Mouse (Mus musculus) ES-Bruce4 (cell line): ENCODE measurements around the gene Islr. TPM values are rescaled to one million over a fixed set of nuclear protein-coding genes. Genes with fewer than 3 reads are reported as not detected.

ENCODE experiments used
- H3K27ac ChIP-seq: 2 replicates; pipeline ENCODE4 v1.5.1; 2012; ENCODE audit warnings: low read length, inconsistent platforms; ENCODE audit not compliant: insufficient read depth
- H3K27me3 ChIP-seq: 2 replicates; pipeline ENCODE4 v1.6.1; 2012; ENCODE audit warnings: mild to moderate bottlenecking, low read length, inconsistent platforms; ENCODE audit not compliant: control insufficient read depth, poor library complexity, insufficient read depth, severe bottlenecking
- H3K36me3 ChIP-seq: 2 replicates; pipeline ENCODE4 v1.6.1; 2012; ENCODE audit warnings: inconsistent platforms, mild to moderate bottlenecking, low read length, moderate library complexity; ENCODE audit not compliant: control insufficient read depth, poor library complexity, insufficient read depth, severe bottlenecking
- H3K4me1 ChIP-seq: one replicate; pipeline ENCODE4 v1.8.1; 2011; ENCODE audit warnings: low read length; ENCODE audit not compliant: control insufficient read depth, insufficient read depth
- H3K4me3 ChIP-seq: 2 replicates; pipeline ENCODE4 v1.5.1; 2011; ENCODE audit warnings: low read depth, mild to moderate bottlenecking, low read length
- H3K9ac ChIP-seq: 2 replicates; pipeline ENCODE4 v1.6.1; 2012; ENCODE audit warnings: low read depth, mild to moderate bottlenecking, inconsistent platforms; ENCODE audit not compliant: poor library complexity, severe bottlenecking
- H3K9me3 ChIP-seq: replicated peaks from 2 replicates; pipeline ENCODE4 v1.6.1; 2012; ENCODE audit warnings: mild to moderate bottlenecking, low read length, inconsistent platforms; ENCODE audit not compliant: control insufficient read depth, poor library complexity, insufficient read depth, severe bottlenecking
- CTCF ChIP-seq: IDR thresholded peaks from one replicate; pipeline ENCODE4 v1.8.1; 2011; ENCODE audit warnings: low read depth, low read length
- EP300 ChIP-seq: IDR thresholded peaks from 2 replicates; pipeline ENCODE4 v1.6.1; 2011; ENCODE audit warnings: low read depth, low read length; ENCODE audit not compliant: insufficient read depth
- POLR2A ChIP-seq: IDR thresholded peaks from one replicate; pipeline ENCODE4 v1.8.1; 2011; ENCODE audit warnings: low read length; ENCODE audit not compliant: insufficient read depth
- polyA plus RNA-seq: library from polyadenylated mRNA; stranded (reverse); fragments of >200 nt; gene quantifications from 2 replicates; pipeline ENCODE4 v1.2.4, GENCODE M21; 2011; ENCODE audit warnings: low read depth; ENCODE audit not compliant: missing spikeins, insufficient read depth, insufficient read length

Gene Islr
- polyA plus RNA-seq, 1 experiment: not detected

GRCm38 (mm10) chr9:58204448-58205000, 418 bp upstream of the Islr start:
- Histone ChIP-seq H3K27ac (no peak overlapping the region), H3K4me3 (peak overlapping the region; percentile 62), H3K4me1 (no peaks in the 10 kb centered on the region), H3K9ac (peak overlapping the region; percentile 43; the same call in 1 of the 2 replicates), H3K9me3 (no peaks in the 10 kb centered on the region), H3K27me3 (peaks cover 3% of the 10 kb centered on the region; the same call in 1 of the 2 replicates), H3K36me3 (no peaks in the 10 kb centered on the region)
- peak; percentile 90 for TF ChIP-seq CTCF
- no peak for TF ChIP-seq POLR2A
- TF ChIP-seq EP300: no peak

DNA sequence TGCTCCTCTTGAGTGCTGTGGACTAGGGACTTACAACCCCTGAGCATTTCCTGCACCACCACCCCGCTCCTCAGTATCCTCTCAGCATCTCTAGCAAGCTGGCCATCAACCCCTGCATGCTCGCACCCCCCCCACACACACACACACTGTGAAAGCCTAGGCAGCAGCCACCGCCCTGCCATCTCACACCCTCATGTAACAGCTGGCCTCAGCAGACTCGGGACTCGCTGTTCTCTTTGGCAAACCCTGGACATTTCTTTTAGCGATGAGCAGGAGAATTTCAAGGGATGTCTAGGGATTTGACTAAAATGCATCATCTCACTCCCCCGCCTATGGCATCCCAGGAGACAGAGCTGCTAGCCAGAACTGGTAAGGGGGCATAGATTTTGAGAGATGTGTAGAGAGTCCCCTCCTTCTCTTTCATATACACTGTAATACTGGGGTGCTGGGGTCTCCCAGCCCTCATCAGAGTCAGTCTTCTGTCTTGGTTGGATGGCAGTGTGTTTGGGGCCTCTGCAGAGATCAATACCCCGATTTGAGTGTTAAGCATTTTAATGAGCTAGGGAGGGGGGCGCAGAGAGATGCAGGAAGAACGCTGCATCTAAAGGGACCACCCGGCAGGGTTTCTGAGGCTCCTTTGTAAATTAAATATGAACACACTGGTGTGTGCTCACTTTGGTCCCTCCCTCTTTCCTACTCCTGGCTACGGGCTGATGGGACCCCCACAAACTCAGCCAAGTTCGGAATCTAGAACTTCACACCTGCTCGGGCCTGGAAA, 1.2 kb downstream of the Islr start:
- no peak overlapping the region for H3K9ac ChIP-seq
- H3K36me3 ChIP-seq: no peaks in the 10 kb centered on the region
- no peak overlapping the region for H3K4me3 ChIP-seq
- H3K9me3 ChIP-seq: no peaks in the 10 kb centered on the region
- H3K4me1 ChIP-seq: no peaks in the 10 kb centered on the region
- H3K27me3 ChIP-seq: peaks cover 3% of the 10 kb centered on the region; the same call in 1 of the 2 replicates
- no peak for TF ChIP-seq EP300
- no peak for TF ChIP-seq CTCF
- no peak for TF ChIP-seq POLR2A
- H3K27ac ChIP-seq: no peak overlapping the region

- Histone ChIP-seq H3K4me1 (no peaks in the 10 kb centered on the region), H3K9me3 (no peaks in the 10 kb centered on the region), H3K36me3 (no peaks in the 10 kb centered on the region), H3K27ac (no peak overlapping the region), H3K27me3 (peaks cover 3% of the 10 kb centered on the region; the same call in 1 of the 2 replicates), H3K4me3 (no peak overlapping the region), H3K9ac (no peak overlapping the region)
- no peak for TF ChIP-seq CTCF
- no peak for TF ChIP-seq POLR2A
- TF ChIP-seq EP300: no peak
These were observed 2.1 kb downstream of the Islr start for GRCm38 (mm10) chr9:58201861-58202549.

DNA sequence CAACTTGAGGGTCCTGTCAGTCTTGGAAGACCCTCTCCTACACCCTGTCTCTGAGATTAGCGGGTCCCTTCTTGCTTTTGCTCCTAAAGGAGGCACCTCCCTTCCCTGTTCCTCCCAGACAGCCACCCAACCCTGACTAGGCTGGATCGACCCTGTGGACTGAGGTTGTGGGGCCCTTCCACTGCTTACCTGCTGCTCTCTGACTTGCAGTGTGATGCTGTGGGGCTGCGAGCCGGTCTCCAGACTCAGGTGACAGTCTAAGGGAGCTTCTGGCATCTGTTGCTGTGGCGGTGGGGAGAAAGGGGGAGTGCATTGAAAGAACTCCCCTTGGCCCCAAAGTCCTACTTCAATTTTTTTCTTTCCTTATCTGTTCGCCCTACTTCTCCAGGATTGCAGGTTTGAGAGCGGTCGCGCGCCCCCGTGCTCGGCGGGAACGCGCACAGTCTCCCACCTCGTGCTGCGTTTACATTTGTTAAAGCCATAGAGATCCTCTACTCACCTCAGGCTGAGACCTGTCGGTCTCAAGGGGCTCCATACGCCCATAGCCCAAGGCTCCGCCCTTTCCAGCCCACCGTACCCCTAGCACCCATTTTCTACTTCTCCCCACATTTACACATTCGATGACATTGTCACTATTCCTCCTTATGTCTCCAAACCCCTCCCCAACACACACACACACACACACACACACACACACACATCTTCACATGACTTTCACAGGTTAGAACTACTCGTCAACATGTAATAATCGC, 2.8 kb downstream of the Islr start:
- no peak for TF ChIP-seq CTCF
- TF ChIP-seq EP300: no peak
- no peak for TF ChIP-seq POLR2A
- H3K36me3 ChIP-seq: no peaks in the 10 kb centered on the region
- no peaks in the 10 kb centered on the region for H3K4me1 ChIP-seq
- no peaks in the 10 kb centered on the region for H3K9me3 ChIP-seq
- peaks cover 6% of the 10 kb centered on the region; the same call in 1 of the 2 replicates for H3K27me3 ChIP-seq
- no peak overlapping the region for H3K9ac ChIP-seq
- no peak overlapping the region for H3K27ac ChIP-seq
- no peak overlapping the region for H3K4me3 ChIP-seq

DNA sequence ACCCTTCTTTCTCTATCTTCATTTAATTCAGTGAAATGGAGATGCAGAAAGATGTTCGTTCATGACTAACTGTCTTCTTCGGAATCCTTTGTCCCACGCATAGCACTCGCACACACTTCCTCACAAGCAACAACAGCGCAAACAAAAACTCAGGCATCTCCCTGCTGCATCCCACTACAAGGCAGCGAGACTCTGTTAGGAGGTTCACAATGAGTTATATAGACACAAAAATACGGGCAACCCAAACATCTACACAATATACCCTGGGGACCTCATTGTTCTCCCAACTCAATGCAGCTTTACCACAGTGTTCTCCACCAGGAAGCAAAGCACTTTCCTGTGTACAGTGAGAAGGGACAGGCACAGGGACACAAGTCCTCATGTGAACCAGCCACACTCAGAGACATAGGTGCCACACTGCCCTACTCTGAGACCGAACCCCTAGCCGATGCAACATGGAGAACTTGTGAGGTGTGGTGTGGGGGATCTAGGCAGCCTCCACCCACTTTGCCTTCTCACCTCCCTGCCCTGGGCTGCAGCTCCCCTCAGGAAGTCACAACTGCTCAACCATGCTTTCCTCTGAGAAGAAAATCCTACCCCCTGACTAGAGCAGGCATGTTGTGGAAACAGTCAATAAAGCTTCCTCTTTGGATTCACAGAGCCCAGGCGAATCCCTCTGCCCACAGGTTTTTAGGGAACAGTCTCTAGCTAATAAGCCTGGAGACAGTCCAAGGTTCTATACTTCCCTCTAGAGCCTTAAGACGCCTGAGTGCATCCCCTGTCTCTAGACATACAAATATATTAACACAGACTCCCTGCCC, 3.6 kb downstream of the Islr start:
- H3K9ac ChIP-seq: no peak overlapping the region
- H3K9me3 ChIP-seq: no peaks in the 10 kb centered on the region
- H3K4me1 ChIP-seq: no peaks in the 10 kb centered on the region
- no peak overlapping the region for H3K27ac ChIP-seq
- no peak for TF ChIP-seq POLR2A
- TF ChIP-seq CTCF: no peak
- TF ChIP-seq EP300: no peak
- peaks cover 7% of the 10 kb centered on the region; the same call in 1 of the 2 replicates for H3K27me3 ChIP-seq
- no peak overlapping the region for H3K4me3 ChIP-seq
- no peaks in the 10 kb centered on the region for H3K36me3 ChIP-seq
